Mouse (Mus musculus): ENCODE measurements around the gene Slc16a14. TPM values are rescaled to one million over a fixed set of nuclear protein-coding genes. Genes with fewer than 3 reads are reported as not detected.

Slc16a14 gene
- total and polyA plus RNA-seq, 3 experiments, result 0.10 to 0.13 TPM; not detected in 1

- Histone ChIP-seq H3K27me3 (replicated peaks) (no peaks in the 10 kb centered on the region), H3K27ac (ENCODE audit: insufficient read depth, low read depth) (no peak overlapping the region), H3K36me3 (replicated peaks in 1 of 2; ENCODE audit: control insufficient read depth in 1 of 2, insufficient read depth in 1 of 2, low read length in 1 of 2) (no peaks in the 10 kb centered on the region), H3K9me3 (replicated peaks; ENCODE audit: low read length) (no peaks in the 10 kb centered on the region), H3K4me1 (ENCODE audit: control insufficient read depth in 1 of 2, insufficient read depth in 2 of 2) (peaks cover 6 to 12% of the 10 kb centered on the region in 2 experiments), H3K9ac (ENCODE audit: insufficient read depth, low read depth) (no peak overlapping the region), H3K4me3 (replicated peaks in 1 of 3; ENCODE audit: low read depth in 2 of 3, low read length in 2 of 3, poor library complexity in 1 of 3) (no peak overlapping the region), H3K4me2 (ENCODE audit: insufficient read depth, low read depth, poor library complexity, severe bottlenecking) (no peak overlapping the region), H3K79me2 (replicated peaks; ENCODE audit: control insufficient read depth, extremely low read depth, insufficient read depth, poor library complexity, severe bottlenecking) (no peaks in the 10 kb centered on the region)
- no peak for TF ChIP-seq UBTF (IDR thresholded peaks at IDR 0.05; ENCODE audit: low read depth, low read length)
- no peak for TF ChIP-seq JUN (IDR thresholded peaks at IDR 0.05; ENCODE audit: insufficient read depth, low read depth, low read length)
- TF ChIP-seq MAFK (IDR thresholded peaks at IDR 0.05; ENCODE audit: insufficient replicate concordance, low read length), result no peak
- TF ChIP-seq MAZ (IDR thresholded peaks at IDR 0.05; ENCODE audit: low read depth, low read length), result no peak
- no peak for TF ChIP-seq BHLHE40 (IDR thresholded peaks at IDR 0.05; ENCODE audit: low read depth, low read length)
- no peak for TF ChIP-seq NELFE (IDR thresholded peaks at IDR 0.05; ENCODE audit: low read depth, low read length)
- TF ChIP-seq MEF2A (IDR thresholded peaks at IDR 0.05; ENCODE audit: borderline replicate concordance, low read depth, low read length), result no peak
- TF ChIP-seq MXI1 (IDR thresholded peaks at IDR 0.05; ENCODE audit: low read depth, low read length), result no peak
- no peak for TF ChIP-seq ZC3H11A (IDR thresholded peaks at IDR 0.05; ENCODE audit: low read depth, low read length)
- TF ChIP-seq CHD1 (IDR thresholded peaks at IDR 0.05; ENCODE audit: low read depth, low read length), result no peak
- TF ChIP-seq GABPA (IDR thresholded peaks at IDR 0.05; ENCODE audit: insufficient replicate concordance, low read depth, low read length), result no peak
- no peak for TF ChIP-seq MYC (IDR thresholded peaks at IDR 0.05; ENCODE audit: low read depth, low read length)
- in situ Hi-C loops (cut with MboI; ENCODE audit: low pct_ligation_motif_present, low pct_unique_long_range_greater_than_20kb, low sequenced_read_pairs), result no loop called here
- DNase-seq (ENCODE audit: extremely low read depth), result no peak
- dilution Hi-C loops (cut with MboI; ENCODE audit: extremely low pct_ligation_motif_present, extremely low pct_unique_long_range_greater_than_20kb, low sequenced_read_pairs), result no loop called here
These were observed 9.3 kb downstream of the Slc16a14 start for GRCm38 (mm10) chr1:84925599-84925998.

GRCm38 (mm10) chr1:84924134-84924533 is 10.8 kb downstream of the Slc16a14 start:
- H3K27me3 ChIP-seq (replicated peaks), result no peaks in the 10 kb centered on the region
- TF ChIP-seq EP300 (IDR thresholded peaks at IDR 0.05; ENCODE audit: low read length) (0 out of 2 replicates have a peak, but pooled peaks have one; percentile 57), TBP (conservative IDR thresholded peaks at IDR 0.05; ENCODE audit: low read depth, low read length) (no peak), IRF4 (IDR thresholded peaks at IDR 0.05; ENCODE audit: low read depth, low read length) (peak; percentile 75), USF1 (IDR thresholded peaks at IDR 0.05; ENCODE audit: low read depth, low read length) (no peak)
- no peaks in the 10 kb centered on the region for H3K79me2 ChIP-seq (replicated peaks; ENCODE audit: control insufficient read depth, extremely low read depth, insufficient read depth, poor library complexity, severe bottlenecking)
- H3K4me1 ChIP-seq (ENCODE audit: control insufficient read depth in 1 of 2, insufficient read depth in 2 of 2), result peaks cover 6 to 12% of the 10 kb centered on the region in 2 experiments
- H3K4me2 ChIP-seq (ENCODE audit: insufficient read depth, low read depth, poor library complexity, severe bottlenecking), result no peak overlapping the region
- dilution Hi-C loops (cut with MboI; ENCODE audit: extremely low pct_ligation_motif_present, extremely low pct_unique_long_range_greater_than_20kb, low sequenced_read_pairs) (no loop called here), in situ Hi-C loops (cut with MboI; ENCODE audit: low pct_ligation_motif_present, low pct_unique_long_range_greater_than_20kb, low sequenced_read_pairs) (no loop called here)
- no peak overlapping the region for H3K27ac ChIP-seq (ENCODE audit: insufficient read depth, low read depth)
- DNase-seq (ENCODE audit: extremely low read depth), result peak; percentile 68
- no peak overlapping the region for H3K9ac ChIP-seq (ENCODE audit: insufficient read depth, low read depth)
- H3K9me3 ChIP-seq (replicated peaks; ENCODE audit: low read length), result no peaks in the 10 kb centered on the region
- H3K4me3 ChIP-seq (replicated peaks in 1 of 3; ENCODE audit: low read depth in 2 of 3, low read length in 2 of 3, poor library complexity in 1 of 3), result no peak overlapping the region
- H3K36me3 ChIP-seq (replicated peaks in 1 of 2; ENCODE audit: control insufficient read depth in 1 of 2, insufficient read depth in 1 of 2, low read length in 1 of 2), result no peaks in the 10 kb centered on the region

Measured in CH12.LX (cell line).